Mouse (Mus musculus) spleen, adult 2 months (tissue): ENCODE measurements around the gene Crybg3. TPM values are rescaled to one million over a fixed set of nuclear protein-coding genes. Genes with fewer than 3 reads are reported as not detected.
"Not testable (repeated sequence)": the region's sequence is repeated elsewhere in the genome, so short reads cannot be mapped to it uniquely, and the experiment has no call there.

Experiments used
- DNase-seq, 2 experiments: peaks; one replicate each; pipeline versions ENCODE4 v3.0.0 to v3.0.0-alpha.2; 2012 to 2021; ENCODE audit warnings: low spot score in 2 of 2, low read depth in 1 of 2
- H3K27ac ChIP-seq: fragments of 200-500 bp; 2 replicates; pipeline ENCODE4 v1.5.1; 2012; ENCODE audit warnings: low read length, inconsistent platforms; ENCODE audit not compliant: insufficient read depth
- H3K27me3 ChIP-seq: fragments of 200-500 bp; 2 replicates; pipeline ENCODE4 v1.6.1; 2012; ENCODE audit warnings: mild to moderate bottlenecking, moderate library complexity, low read length, inconsistent platforms; ENCODE audit not compliant: control insufficient read depth, insufficient read depth
- H3K36me3 ChIP-seq: fragments of 200-500 bp; 2 replicates; pipeline ENCODE4 v1.6.1; 2012; ENCODE audit warnings: mild to moderate bottlenecking, low read length, inconsistent platforms; ENCODE audit not compliant: control insufficient read depth, insufficient read depth
- H3K4me1 ChIP-seq: fragments of 200-500 bp; 2 replicates; pipeline ENCODE4 v1.6.1; 2011; ENCODE audit warnings: inconsistent platforms; ENCODE audit not compliant: control insufficient read depth, insufficient read depth, insufficient read length
- H3K4me3 ChIP-seq: fragments of 200-500 bp; 2 replicates; pipeline ENCODE4 v1.5.1; 2011; ENCODE audit warnings: mild to moderate bottlenecking, inconsistent platforms; ENCODE audit not compliant: insufficient read depth, insufficient read length; ENCODE audit errors: extremely low read depth
- CTCF ChIP-seq: fragments of 200-500 bp; IDR thresholded peaks from 2 replicates; pipeline ENCODE4 v1.5.1; 2011; ENCODE audit warnings: mild to moderate bottlenecking, inconsistent platforms; ENCODE audit not compliant: insufficient read depth, insufficient read length, insufficient replicate concordance; ENCODE audit errors: extremely low read depth
- POLR2A ChIP-seq: fragments of 200-500 bp; IDR thresholded peaks from 2 replicates; pipeline ENCODE4 v1.6.1; 2011; ENCODE audit warnings: low read depth, low read length, inconsistent platforms
- WGBS: fragments of 180-500 bp; shearing (Covaris S2); methylation state at CpG from one replicate; pipeline ENCODE4 v1.1.7; 2018; 5-methylcytosine and 5-hydroxymethylcytosine counted together
- polyA plus RNA-seq: library from polyadenylated mRNA; depleted of rRNA; stranded (reverse); fragments of >200 nt; gene quantifications from 2 replicates; pipeline ENCODE4 v1.2.3, GENCODE M21; 2012

Crybg3 gene
- polyA plus RNA-seq, 1 experiment: 1.1 TPM

GRCm38 (mm10) chr16:59471637-59472278 is 129.0 kb downstream of the Crybg3 start, which contains the start of gene Riox2:
Gene Riox2, plus strand, starts transcription at chr16:59471775.
- Histone ChIP-seq H3K4me3 (peak within 1 kb of the TSS; percentile 85), H3K27me3 (no peaks in the 10 kb centered on the region), H3K36me3 (peaks cover 5% of the 10 kb centered on the region; the same call in 1 of the 2 replicates), H3K4me1 (peaks cover 6% of the 10 kb centered on the region), H3K27ac (peak within 1 kb of the TSS; percentile 70)
- WGBS: under 1% methylated on average over 56 of the region's 56 CpGs
- TF ChIP-seq POLR2A: peak; percentile 69
- TF ChIP-seq CTCF: no peak
- DNase-seq: peak; percentile 64 to 84

DNA sequence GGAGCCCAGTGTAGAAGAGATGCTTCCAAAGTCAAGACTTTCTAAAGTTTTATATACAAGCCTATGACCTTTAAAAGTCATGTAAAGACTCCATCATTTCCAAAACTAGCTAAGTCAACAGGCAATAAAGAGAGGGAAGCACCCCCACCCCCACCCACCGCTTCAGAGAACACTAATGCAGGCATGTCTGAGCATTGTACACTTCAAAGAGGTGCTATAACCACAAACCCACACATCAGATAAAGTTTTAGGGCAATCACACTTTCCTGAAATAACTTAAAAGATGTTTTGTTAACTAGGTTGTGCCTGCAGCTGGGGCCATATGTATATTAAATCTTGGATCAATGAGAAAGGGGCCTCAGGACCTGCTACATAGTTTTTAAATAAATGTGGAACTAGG is 130.9 kb downstream of the Crybg3 start:
- 46% methylated on average over 1 of the region's 1 CpGs for WGBS
- H3K4me1 ChIP-seq: peaks cover 6% of the 10 kb centered on the region
- DNase-seq: no peak
- no peak overlapping the region for H3K27ac ChIP-seq
- no peaks in the 10 kb centered on the region for H3K36me3 ChIP-seq
- TF ChIP-seq CTCF (no peak), POLR2A (no peak)
- H3K4me3 ChIP-seq: no peak overlapping the region
- H3K27me3 ChIP-seq: no peaks in the 10 kb centered on the region

- WGBS: 92% methylated on average over 6 of the region's 6 CpGs
These were observed 136.8 kb downstream of the Crybg3 start for GRCm38 (mm10) chr16:59463973-59464372.

DNA sequence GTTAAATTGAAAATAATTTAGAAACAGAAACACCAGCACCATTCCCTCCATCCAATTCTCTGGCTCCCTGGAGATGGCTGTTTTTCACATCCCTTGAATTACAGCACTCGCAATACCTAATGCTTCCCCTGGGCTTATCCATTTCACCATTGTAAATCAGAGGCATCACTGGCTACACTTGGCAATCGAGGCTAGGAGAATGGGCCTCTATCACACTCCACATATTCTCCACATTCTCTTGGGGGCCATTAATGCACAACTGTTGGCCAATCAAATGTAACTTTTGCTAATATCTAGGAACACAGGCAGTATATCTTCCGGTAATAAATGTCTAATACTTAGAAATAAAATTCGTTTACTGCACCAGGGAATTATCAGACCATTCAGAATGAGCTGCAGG is 137.2 kb downstream of the Crybg3 start:
- H3K4me3 ChIP-seq: no peak overlapping the region
- WGBS: 89% methylated on average over 4 of the region's 4 CpGs
- no peak for DNase-seq
- H3K36me3 ChIP-seq: no peaks in the 10 kb centered on the region
- H3K27ac ChIP-seq: no peak overlapping the region
- H3K4me1 ChIP-seq: peaks cover 11% of the 10 kb centered on the region
- H3K27me3 ChIP-seq: no peaks in the 10 kb centered on the region
- TF ChIP-seq POLR2A (no peak), CTCF (no peak)

More at GRCm38 (mm10) chr16:59463973-59464372, 136.8 kb downstream of the Crybg3 start:
- DNase-seq: no peak
- Histone ChIP-seq H3K4me3 (no peak overlapping the region), H3K27ac (no peak overlapping the region), H3K4me1 (peaks cover 10% of the 10 kb centered on the region), H3K36me3 (no peaks in the 10 kb centered on the region), H3K27me3 (no peaks in the 10 kb centered on the region)
- TF ChIP-seq POLR2A (no peak), CTCF (no peak)

- H3K36me3 ChIP-seq, H3K27me3 ChIP-seq, H3K4me3 ChIP-seq, H3K27ac ChIP-seq: not testable (repeated sequence)
- peak in 1 of 2 experiments; percentile 61 for DNase-seq
- H3K4me1 ChIP-seq: peaks cover 11% of the 10 kb centered on the region
- WGBS: 29% methylated on average over 5 of the region's 5 CpGs
These were observed 141.4 kb downstream of the Crybg3 start for GRCm38 (mm10) chr16:59459259-59459861.

- no peaks in the 10 kb centered on the region for H3K27me3 ChIP-seq
- no peak overlapping the region for H3K4me3 ChIP-seq
- WGBS: 41% methylated on average over 5 of the region's 5 CpGs
- DNase-seq: no peak
- peaks cover 5% of the 10 kb centered on the region; the same call in 1 of the 2 replicates for H3K4me1 ChIP-seq
- TF ChIP-seq POLR2A (no peak), CTCF (no peak)
- no peaks in the 10 kb centered on the region for H3K36me3 ChIP-seq
- H3K27ac ChIP-seq: no peak overlapping the region
These were observed 149.0 kb downstream of the Crybg3 start for GRCm38 (mm10) chr16:59451813-59452212.

DNA sequence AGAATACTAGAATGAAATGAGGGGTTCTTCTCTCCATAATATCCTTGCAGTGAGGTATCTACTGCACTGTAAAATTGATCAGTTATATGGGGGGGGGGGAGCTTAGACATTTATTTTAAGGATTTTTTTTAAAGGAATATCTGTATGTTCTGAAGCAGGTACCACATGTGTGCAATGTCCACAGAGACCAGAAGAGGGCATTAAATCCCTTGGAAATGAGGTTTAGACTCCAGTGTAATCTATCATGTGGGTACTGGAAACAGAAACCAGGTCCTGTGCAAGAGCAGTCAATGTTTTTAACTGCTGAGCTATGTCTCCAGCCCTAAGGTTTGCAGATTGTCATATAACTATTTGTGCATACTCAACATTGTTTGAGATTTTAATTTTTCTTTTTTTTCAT is 151.7 kb downstream of the Crybg3 start:
- H3K27me3 ChIP-seq: no peaks in the 10 kb centered on the region
- peaks cover 5% of the 10 kb centered on the region; the same call in 1 of the 2 replicates for H3K4me1 ChIP-seq
- no peak for DNase-seq
- TF ChIP-seq CTCF: no peak
- H3K4me3 ChIP-seq: no peak overlapping the region
- no peak overlapping the region for H3K27ac ChIP-seq
- no peaks in the 10 kb centered on the region for H3K36me3 ChIP-seq
